Mouse (Mus musculus) R1 (cell line): ENCODE data around the gene Smtnl2.
A peak's percentile ranks its signal among the peaks of the same experiment; 100 is the strongest.

ENCODE experiments used
- DNase-seq: peaks from one replicate; pipeline ENCODE4 v3.0.0-alpha.2; 2018; ENCODE audit warnings: low read depth, low spot score

Gene Smtnl2

GRCm38 (mm10) chr11:72402017-72402416, 9.5 kb downstream of the Smtnl2 start:
- peak; percentile 89 for DNase-seq

- DNase-seq = peak; percentile 77
Measured at GRCm38 (mm10) chr11:72401068-72401467, 10.4 kb downstream of the Smtnl2 start.

GRCm38 (mm10) chr11:72397811-72398525, 13.5 kb downstream of the Smtnl2 start:
- peak; percentile 73 for DNase-seq

GRCm38 (mm10) chr11:72397072-72397471, 14.4 kb downstream of the Smtnl2 start:
- no peak for DNase-seq

GRCm38 (mm10) chr11:72396621-72397020, 14.9 kb downstream of the Smtnl2 start:
- no peak for DNase-seq

- no peak for DNase-seq
Measured at GRCm38 (mm10) chr11:72395652-72396051, 15.9 kb downstream of the Smtnl2 start.

- DNase-seq = no peak
Measured at GRCm38 (mm10) chr11:72394694-72395093, 16.8 kb downstream of the Smtnl2 start.

GRCm38 (mm10) chr11:72393669-72394068, 17.8 kb downstream of the Smtnl2 start:
- no peak for DNase-seq

- no peak for DNase-seq
Measured at GRCm38 (mm10) chr11:72393243-72393642, 18.3 kb downstream of the Smtnl2 start.

GRCm38 (mm10) chr11:72391181-72391580, 20.3 kb downstream of the Smtnl2 start:
- no peak for DNase-seq

- DNase-seq = no peak
Measured at GRCm38 (mm10) chr11:72389407-72390142, 21.9 kb downstream of the Smtnl2 start.

- no peak for DNase-seq
Measured at GRCm38 (mm10) chr11:72388113-72388529, 23.4 kb downstream of the Smtnl2 start.

GRCm38 (mm10) chr11:72379351-72379750, 32.2 kb downstream of the Smtnl2 start:
- DNase-seq = no peak

GRCm38 (mm10) chr11:72378222-72378621, 33.3 kb downstream of the Smtnl2 start:
- no peak for DNase-seq

- DNase-seq = peak; percentile 66
Measured at GRCm38 (mm10) chr11:72376562-72376961, 35.0 kb downstream of the Smtnl2 start.

- peak; percentile 14 for DNase-seq
Measured at GRCm38 (mm10) chr11:72369904-72370672, 41.4 kb downstream of the Smtnl2 start.

GRCm38 (mm10) chr11:72367934-72368674, 43.4 kb downstream of the Smtnl2 start:
- DNase-seq = no peak

- no peak for DNase-seq
Measured at GRCm38 (mm10) chr11:72366126-72366525, 45.4 kb downstream of the Smtnl2 start.

- no peak for DNase-seq
Measured at GRCm38 (mm10) chr11:72364526-72364925, 47.0 kb downstream of the Smtnl2 start.

- no peak for DNase-seq
Measured at GRCm38 (mm10) chr11:72363523-72364240, 47.8 kb downstream of the Smtnl2 start.

GRCm38 (mm10) chr11:72362347-72362741, 49.2 kb downstream of the Smtnl2 start, which contains the start of gene Tekt1:
Tekt1 (minus strand) TSS chr11:72362442.
- DNase-seq = no peak
